Mouse (Mus musculus): ENCODE results near the gene Ints12. TPM values are rescaled to one million over a fixed set of nuclear protein-coding genes. Genes with fewer than 3 reads are reported as not detected.

Ints12 gene
- total RNA-seq (2023) = 10 to 100 TPM; 15.3 to 16.2 TPM

DNA sequence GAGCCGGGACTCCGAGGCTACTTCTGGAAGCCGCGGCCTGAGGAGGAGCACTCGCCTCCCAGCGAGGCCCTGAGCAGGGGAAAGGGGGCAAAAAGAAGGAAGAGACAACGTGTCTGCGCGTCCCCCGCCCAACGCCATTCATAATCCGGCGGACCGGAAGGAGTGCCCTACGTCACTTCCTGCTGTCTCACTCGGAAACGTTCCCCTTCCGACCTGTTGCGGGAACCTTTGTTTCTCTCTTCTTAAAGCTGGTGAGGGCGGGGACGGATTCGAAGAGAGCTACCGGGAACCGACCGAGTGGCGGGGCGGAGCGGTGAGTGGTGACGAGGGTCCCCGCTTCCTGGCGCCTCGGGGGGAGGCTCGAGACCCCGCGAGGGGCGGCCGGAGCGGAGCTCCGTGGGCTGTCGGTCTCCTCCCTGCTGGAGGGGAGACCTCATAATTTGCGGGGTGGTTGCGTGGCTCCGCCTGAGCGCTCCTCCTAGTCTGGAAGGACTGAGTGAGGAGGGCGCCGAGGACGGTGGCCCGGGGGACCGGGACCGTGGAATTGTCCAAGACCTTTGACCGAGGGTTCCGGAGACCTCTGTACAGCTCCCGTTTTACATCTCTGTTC lies at the start of gene Ints12, which contains the start of gene Gstcd:
Gene Ints12, plus strand, starts transcription at position 177 of the 610 bp plus-strand sequence.
Gene Gstcd, minus strand, starts transcription at position 370 of the 610 bp plus-strand sequence.

Other genes with a start within 250 kb of the Ints12 start
- under 1 TPM in 1 of 2 experiments, not detected in 1; 0.23 TPM for gene Npnt, start 141.5 kb upstream of the Ints12 start, total RNA-seq (2023)
- 10 to 100 TPM; 22.1 to 24.4 TPM for gene Gstcd, start 193 bp downstream of the Ints12 start, total RNA-seq (2023)
- not detected for gene Arhgef38, start 143.1 kb downstream of the Ints12 start, total RNA-seq (2023)
- 10 to 100 TPM; 26.2 to 30.0 TPM for gene Ppa2, start 218.3 kb downstream of the Ints12 start, total RNA-seq (2023)